Mouse (Mus musculus): ENCODE results near the gene Cadm1.

The Cadm1 gene

DNA sequence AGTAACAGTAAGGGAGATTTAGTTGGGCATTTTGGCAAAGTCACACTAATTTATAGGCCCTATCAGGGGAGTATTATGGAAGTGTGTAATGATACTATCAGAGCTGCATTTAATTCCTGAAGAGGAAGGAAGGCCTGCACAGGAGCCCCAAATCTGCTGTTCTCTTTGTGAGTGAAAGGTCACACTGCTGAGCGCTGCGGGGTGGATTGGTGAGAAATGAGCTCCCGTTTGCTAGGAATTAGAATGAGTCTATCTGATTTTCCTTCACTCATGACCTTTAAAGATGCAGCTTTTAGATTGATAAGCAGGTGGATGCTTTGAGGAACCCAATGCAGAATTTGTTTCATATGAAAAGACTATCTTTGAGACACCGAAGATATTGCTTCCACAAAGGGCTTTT lies 208.8 kb downstream of the Cadm1 start:
- DNase-seq (ENCODE audit: low spot score in 2 of 2), result no peak

- DNase-seq (ENCODE audit: low spot score in 2 of 2), result no peak
Measured at GRCm38 (mm10) chr9:47739276-47739675, 209.3 kb downstream of the Cadm1 start.

- DNase-seq (ENCODE audit: low spot score in 2 of 2), result no peak
Measured at GRCm38 (mm10) chr9:47741751-47742150, 211.8 kb downstream of the Cadm1 start.

DNA sequence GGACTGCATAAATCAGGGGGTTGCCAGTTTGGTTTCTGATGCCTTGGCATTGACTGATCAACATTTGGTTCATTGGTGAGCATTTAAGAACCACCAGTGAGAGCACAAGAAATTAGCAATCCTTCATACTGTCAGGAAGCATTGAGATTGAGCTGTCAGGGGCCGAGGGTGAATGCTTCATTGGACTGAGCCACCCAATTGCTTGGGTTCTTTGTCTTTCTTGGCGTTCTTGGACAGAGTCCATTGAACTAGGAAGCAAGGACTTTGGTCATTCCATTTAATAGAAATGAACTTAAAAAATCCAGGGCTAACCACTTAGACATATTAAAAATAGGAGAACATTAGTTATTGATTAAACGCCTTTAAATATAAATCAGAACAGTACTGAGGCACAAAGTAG lies 214.9 kb downstream of the Cadm1 start:
- no peak for DNase-seq (ENCODE audit: low spot score in 2 of 2)

DNA sequence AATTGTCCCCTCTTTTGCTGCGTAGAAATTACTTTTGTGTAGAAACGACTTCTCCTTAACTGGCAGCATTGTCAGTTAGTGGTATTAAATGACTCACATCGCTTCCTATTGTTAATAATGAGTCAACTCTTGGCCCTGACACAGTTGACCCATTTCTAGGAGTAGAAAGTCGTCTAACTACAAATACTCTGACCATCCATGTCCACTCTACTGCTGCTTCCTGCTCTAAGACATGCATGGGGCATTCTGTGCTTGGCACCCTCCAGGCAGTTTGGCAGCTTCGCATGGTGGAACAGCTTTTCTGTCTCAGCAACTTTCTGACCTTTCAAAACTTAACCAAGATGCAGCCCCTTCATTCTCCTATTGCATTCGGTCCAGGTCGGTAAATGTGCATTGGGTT lies 215.7 kb downstream of the Cadm1 start:
- no peak for DNase-seq (ENCODE audit: low spot score in 2 of 2)

DNA sequence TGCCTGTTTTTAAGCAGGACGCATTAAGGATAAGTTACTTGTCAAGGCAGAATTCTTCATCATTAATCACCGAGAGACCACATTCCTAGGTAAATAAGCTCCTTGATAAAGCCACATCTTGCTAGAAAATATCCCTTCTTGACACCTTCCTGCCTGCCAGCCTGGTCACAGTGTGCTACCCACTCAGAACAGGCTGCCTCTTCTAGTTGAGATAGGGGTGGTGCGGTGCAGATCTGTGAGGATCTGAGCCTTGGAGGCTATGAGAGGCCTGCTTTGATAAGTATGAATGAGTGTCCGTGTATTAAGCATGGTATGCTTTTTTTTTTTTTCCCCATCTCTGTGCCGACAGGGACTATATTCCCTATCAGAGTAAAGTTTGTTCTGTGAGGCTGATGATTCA lies 219.2 kb downstream of the Cadm1 start:
- no peak for DNase-seq (ENCODE audit: low spot score in 2 of 2)

DNA sequence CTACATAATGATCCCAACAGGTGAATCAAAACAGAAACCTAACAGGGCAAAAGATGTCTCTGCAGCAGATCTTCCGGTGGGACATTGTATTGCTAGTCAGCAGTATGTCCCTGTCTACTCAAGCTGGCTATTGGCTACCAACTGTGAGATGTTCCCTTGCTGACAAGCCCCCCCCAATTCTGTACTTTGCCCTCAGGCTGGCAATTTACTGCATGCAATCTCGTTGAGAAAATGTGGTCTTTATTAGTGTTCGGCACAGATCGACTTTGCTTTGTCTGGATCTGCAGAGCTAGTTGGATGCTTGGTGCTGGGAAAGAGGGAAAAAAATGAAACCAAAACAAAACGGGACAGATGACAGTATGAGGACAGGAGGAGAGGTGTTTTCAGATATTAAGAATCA lies 222.5 kb downstream of the Cadm1 start:
- no peak for DNase-seq (ENCODE audit: low spot score in 2 of 2)

DNA sequence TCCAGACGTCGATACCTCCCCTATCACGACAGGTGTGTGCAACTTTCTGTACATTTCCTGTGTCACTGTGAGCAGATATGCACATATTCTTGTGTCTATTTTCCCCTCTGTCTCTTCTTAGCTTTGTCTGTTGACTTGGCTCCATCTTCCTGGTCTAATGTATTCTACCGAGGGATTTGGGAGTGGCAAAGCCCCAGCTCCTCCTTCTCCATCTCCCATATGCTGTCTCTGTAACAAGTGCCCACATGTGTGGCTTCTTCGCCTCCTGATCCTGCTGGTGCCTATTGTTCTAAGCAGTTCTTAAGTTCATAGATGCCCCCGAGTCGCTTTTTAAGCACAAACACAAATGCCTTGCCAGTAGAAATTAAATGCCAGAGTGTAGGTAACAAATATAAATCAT lies 223.2 kb downstream of the Cadm1 start:
- no peak for DNase-seq (ENCODE audit: low spot score in 2 of 2)

- no peak for DNase-seq (ENCODE audit: low spot score in 2 of 2)
Measured at GRCm38 (mm10) chr9:47755119-47755518, 225.1 kb downstream of the Cadm1 start.

- DNase-seq (ENCODE audit: low spot score in 2 of 2), result no peak
Measured at GRCm38 (mm10) chr9:47757798-47758197, 227.8 kb downstream of the Cadm1 start.

DNA sequence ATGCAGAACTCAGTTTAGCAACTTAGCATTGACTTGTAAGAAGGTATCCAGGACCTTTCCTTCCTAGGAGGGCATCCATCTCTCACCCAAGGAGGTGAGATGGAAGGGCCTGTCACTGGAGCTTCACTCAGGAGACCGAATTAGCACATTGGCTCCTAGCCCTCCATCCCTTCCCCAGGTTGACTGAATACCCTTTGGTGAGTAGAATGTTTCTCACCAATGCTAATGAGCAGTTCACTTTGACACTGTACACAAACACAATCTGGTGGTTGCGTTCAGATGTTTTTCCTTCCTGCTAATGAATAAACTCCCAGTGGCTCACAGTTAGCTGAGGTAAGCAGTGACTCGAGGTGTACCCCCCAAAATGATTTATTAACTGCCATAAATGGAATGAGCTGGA lies 228.3 kb downstream of the Cadm1 start:
- DNase-seq (ENCODE audit: low spot score in 2 of 2), result no peak

GRCm38 (mm10) chr9:47759807-47760206 lies 229.8 kb downstream of the Cadm1 start:
- DNase-seq (ENCODE audit: low spot score in 2 of 2), result no peak

- DNase-seq (ENCODE audit: low spot score in 2 of 2), result no peak
Measured at GRCm38 (mm10) chr9:47761601-47762000, 231.6 kb downstream of the Cadm1 start.

DNA sequence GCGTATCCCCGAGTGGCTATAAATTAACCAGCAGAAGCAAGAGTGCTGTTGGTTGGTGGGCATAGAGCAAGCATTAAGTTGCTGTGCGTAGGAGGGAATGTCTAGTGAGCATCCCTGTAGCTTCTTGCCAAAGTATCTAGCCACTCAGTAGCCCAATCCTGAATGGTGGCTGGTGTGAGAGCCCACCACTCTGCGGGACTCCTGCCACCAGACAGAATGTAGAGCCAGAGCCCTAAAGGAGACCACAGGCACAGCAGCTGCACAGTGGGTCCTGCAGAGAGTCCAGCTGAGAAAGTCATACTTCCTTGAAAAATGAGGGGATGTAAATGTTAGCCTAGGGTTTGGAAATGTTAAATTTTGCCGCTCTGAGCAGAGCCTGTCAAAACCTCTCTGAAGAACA lies 232.9 kb downstream of the Cadm1 start:
- no peak for DNase-seq (ENCODE audit: low spot score in 2 of 2)

DNA sequence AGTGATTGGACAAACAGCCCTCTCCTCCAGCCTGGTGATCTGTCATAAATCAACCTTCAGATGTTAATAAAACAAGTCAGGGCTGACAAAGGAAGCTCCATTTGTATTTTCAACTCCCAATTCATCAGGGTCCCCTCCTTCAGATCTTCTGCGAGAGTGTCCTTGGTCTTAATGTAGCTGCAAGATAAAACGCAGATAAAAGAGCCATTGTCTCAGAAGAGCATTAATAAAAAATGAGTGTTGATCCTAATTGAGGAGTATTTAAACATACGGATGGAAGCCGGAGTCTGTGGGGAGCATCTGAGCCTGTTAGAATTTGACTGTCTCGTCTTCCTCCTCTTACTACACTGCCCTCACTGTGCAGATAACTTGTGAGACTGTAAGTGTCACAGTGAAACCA lies 234.9 kb downstream of the Cadm1 start:
- DNase-seq (ENCODE audit: low spot score in 2 of 2), result no peak

- no peak for DNase-seq (ENCODE audit: low spot score in 2 of 2)
Measured at GRCm38 (mm10) chr9:47765323-47765722, 235.3 kb downstream of the Cadm1 start.

- no peak for DNase-seq (ENCODE audit: low spot score in 2 of 2)
Measured at GRCm38 (mm10) chr9:47766342-47766741, 236.4 kb downstream of the Cadm1 start.

GRCm38 (mm10) chr9:47770836-47771235 lies 240.9 kb downstream of the Cadm1 start:
- no peak for DNase-seq (ENCODE audit: low spot score in 2 of 2)

- DNase-seq (ENCODE audit: low spot score in 2 of 2), result no peak
Measured at GRCm38 (mm10) chr9:47771953-47772352, 242.0 kb downstream of the Cadm1 start.

GRCm38 (mm10) chr9:47772750-47773149 lies 242.8 kb downstream of the Cadm1 start:
- DNase-seq (ENCODE audit: low spot score in 2 of 2), result no peak

DNA sequence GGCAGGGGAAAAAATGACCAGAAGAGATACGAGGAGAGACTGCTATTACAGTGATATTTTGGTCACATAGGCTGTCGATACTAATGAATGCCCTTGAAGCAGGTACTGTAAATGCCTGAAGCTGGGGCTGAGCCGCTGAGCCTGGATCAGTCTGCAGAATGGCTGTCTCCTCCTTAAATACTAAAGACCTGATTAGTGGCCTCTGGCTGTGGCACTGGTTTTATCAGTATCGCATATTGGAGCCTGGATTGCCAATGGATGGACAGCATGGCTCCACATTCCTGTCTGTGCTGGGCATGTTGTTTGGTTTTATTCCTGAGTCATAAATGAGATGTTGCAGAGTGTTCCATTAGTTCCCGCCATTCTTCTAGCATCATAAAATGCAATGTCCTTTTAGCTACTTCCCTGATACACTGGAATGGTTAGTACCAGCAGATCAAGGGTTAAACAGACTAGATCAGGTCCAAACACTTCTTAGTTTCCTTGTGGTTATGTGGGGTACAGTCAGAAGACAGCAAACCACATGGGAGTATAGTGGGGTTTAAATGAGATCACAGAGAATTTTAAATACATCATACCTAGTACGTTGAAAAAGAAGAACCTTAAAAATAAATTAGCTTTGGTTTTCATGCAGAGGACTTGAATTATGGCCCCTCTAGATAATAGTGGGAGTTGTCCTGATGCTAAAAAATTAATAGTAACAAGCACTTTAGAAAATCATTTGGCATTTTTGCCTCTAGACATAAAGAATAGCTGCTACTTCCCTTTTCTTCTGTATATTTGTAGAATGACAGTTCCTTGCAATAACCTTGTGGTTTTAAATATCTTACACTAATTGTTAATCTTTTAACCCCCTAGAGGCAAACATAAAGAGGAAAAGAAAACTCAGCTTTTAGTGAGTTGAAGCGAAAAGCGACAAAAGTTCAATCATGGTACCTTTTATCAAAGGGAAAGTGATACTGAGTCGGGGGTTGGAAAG lies 247.3 kb downstream of the Cadm1 start:
- no peak for DNase-seq (ENCODE audit: low spot score in 2 of 2)

GRCm38 (mm10) chr9:47778438-47778837 lies 248.5 kb downstream of the Cadm1 start:
- no peak for DNase-seq (ENCODE audit: low spot score in 2 of 2)

DNA sequence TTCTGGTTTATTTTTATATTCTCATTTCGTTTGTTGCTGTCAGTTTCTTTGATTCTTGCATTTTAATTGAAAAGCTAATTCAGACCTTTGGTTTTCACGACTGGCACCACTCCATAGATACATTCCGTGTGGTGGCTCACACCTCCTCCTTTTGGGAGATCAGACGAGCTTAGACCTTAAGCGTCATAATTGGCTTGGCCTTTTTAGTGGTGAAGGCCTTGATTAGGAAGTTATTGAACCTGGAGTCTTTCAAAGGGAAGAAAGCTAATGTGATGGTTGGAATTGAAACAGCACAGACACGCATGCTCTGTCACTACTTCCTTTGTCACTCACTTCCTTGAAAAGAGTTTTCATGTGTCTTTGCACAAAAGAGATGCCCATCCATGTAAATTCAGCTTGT lies 249.3 kb downstream of the Cadm1 start:
- no peak for DNase-seq (ENCODE audit: low spot score in 2 of 2)

DNA sequence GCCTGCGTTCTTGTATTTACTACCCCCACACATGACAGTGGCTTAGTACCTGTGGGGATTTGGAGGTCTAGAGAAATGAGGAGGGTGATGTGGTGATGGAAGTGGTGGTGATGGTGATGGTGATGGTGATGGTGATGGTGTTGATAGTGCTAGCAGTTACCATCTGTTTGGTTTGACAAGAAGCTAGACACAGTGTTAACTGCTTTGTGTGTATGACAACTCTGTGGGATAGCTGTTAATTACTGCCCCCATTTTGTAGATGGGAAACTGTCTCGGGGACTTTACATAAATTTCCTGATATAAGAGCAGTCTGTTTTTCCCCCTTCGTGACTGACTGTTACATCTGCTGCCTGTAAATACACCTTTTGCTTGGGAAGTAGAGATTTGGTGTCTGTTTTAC lies 256.7 kb downstream of the Cadm1 start:
- no peak for DNase-seq (ENCODE audit: low spot score in 2 of 2)

All from heart, adult 9 months (tissue).